Mouse (Mus musculus) liver, adult 2 months (tissue): ENCODE data around the gene Zbtb24. TPM values are rescaled to one million over a fixed set of nuclear protein-coding genes. Genes with fewer than 3 reads are reported as not detected.

ENCODE experiments used
- DNase-seq: peaks from one replicate; pipeline ENCODE4 v3.0.0-alpha.2; 2011; ENCODE audit warnings: low read depth, low spot score; ENCODE audit errors: extremely low read depth
- H3K27ac ChIP-seq: fragments of 200-500 bp; replicated peaks from 2 replicates; pipeline ENCODE4 v1.5.1; 2012; ENCODE audit warnings: low read depth, mild to moderate bottlenecking, control low read depth, inconsistent platforms, low read length; ENCODE audit not compliant: insufficient read depth
- H3K27me3 ChIP-seq: fragments of 200-500 bp; 2 replicates; pipeline ENCODE4 v1.6.1; 2012; ENCODE audit warnings: mild to moderate bottlenecking, moderate library complexity, low read length, inconsistent platforms; ENCODE audit not compliant: control insufficient read depth, insufficient read depth
- H3K36me3 ChIP-seq: fragments of 200-500 bp; 2 replicates; pipeline ENCODE4 v1.6.1; 2012; ENCODE audit warnings: low read length, inconsistent platforms; ENCODE audit not compliant: control insufficient read depth, insufficient read depth
- H3K4me1 ChIP-seq: fragments of 200-500 bp; 2 replicates; pipeline ENCODE4 v1.6.1; 2011; ENCODE audit warnings: low read length; ENCODE audit not compliant: control insufficient read depth, insufficient read depth
- H3K4me3 ChIP-seq: fragments of 200-500 bp; 2 replicates; pipeline ENCODE4 v1.5.1; 2011; ENCODE audit warnings: low read depth, mild to moderate bottlenecking, control low read depth, low read length, moderate library complexity; ENCODE audit not compliant: insufficient read depth
- H3K79me2 ChIP-seq: fragments of 200-500 bp; 2 replicates; pipeline ENCODE4 v1.6.1; 2012; ENCODE audit warnings: inconsistent platforms, mild to moderate bottlenecking, low read length, moderate library complexity; ENCODE audit not compliant: control insufficient read depth, insufficient read depth
- H3K9ac ChIP-seq: fragments of 200-500 bp; 2 replicates; pipeline ENCODE4 v1.6.1; 2012; ENCODE audit warnings: low read depth, mild to moderate bottlenecking, control low read depth, inconsistent platforms, low read length
- CTCF ChIP-seq: fragments of 200-500 bp; IDR thresholded peaks from 2 replicates; pipeline ENCODE4 v1.5.1; 2011; ENCODE audit warnings: low read depth, low read length, control low read depth
- POLR2A ChIP-seq: fragments of 200-500 bp; IDR thresholded peaks from 2 replicates; pipeline ENCODE4 v1.6.1; 2011; ENCODE audit warnings: low read length, control low read depth; ENCODE audit not compliant: insufficient read depth; ENCODE audit errors: extremely low read depth
- WGBS: fragments of 180-500 bp; shearing (Covaris S2); methylation state at CpG from one replicate; pipeline ENCODE4 v1.1.7; 2018; 5-methylcytosine and 5-hydroxymethylcytosine counted together
- polyA plus RNA-seq: library from polyadenylated mRNA; depleted of rRNA; stranded (reverse); fragments of >200 nt; gene quantifications from 2 replicates; pipeline ENCODE4 v1.2.3, GENCODE M21; 2012
- total RNA-seq: library from RNA; depleted of rRNA; stranded (reverse); fragments of >200 nt; gene quantifications from 2 replicates; pipeline ENCODE4 v1.2.3, GENCODE M21; 2014

Zbtb24 gene
- total and polyA plus RNA-seq, 2 experiments = 10.5 to 10.6 TPM

GRCm38 (mm10) chr10:41461057-41461722 is 11.0 kb downstream of the Zbtb24 start:
- H3K27me3 ChIP-seq = no peaks in the 10 kb centered on the region
- no peak for TF ChIP-seq CTCF
- TF ChIP-seq POLR2A = no peak
- DNase-seq = no peak
- H3K4me3 ChIP-seq = no peak overlapping the region
- no peak overlapping the region for H3K27ac ChIP-seq
- H3K4me1 ChIP-seq = no peaks in the 10 kb centered on the region
- no peaks in the 10 kb centered on the region for H3K79me2 ChIP-seq
- no peak overlapping the region for H3K9ac ChIP-seq
- H3K36me3 ChIP-seq = peaks cover 20% of the 10 kb centered on the region
- WGBS = 89% methylated on average over 3 of the region's 3 CpGs

GRCm38 (mm10) chr10:41464401-41464955 is 14.3 kb downstream of the Zbtb24 start:
- no peak overlapping the region for H3K4me3 ChIP-seq
- H3K36me3 ChIP-seq = peaks cover 15% of the 10 kb centered on the region; the same call in 1 of the 2 replicates
- H3K27ac ChIP-seq = no peak overlapping the region
- no peaks in the 10 kb centered on the region for H3K79me2 ChIP-seq
- no peaks in the 10 kb centered on the region for H3K27me3 ChIP-seq
- H3K4me1 ChIP-seq = no peaks in the 10 kb centered on the region
- no peak for DNase-seq
- no peak overlapping the region for H3K9ac ChIP-seq
- WGBS = 86% methylated on average over 15 of the region's 15 CpGs
- TF ChIP-seq CTCF (no peak), POLR2A (no peak)

- no peak overlapping the region for H3K9ac ChIP-seq
- no peaks in the 10 kb centered on the region for H3K79me2 ChIP-seq
- no peaks in the 10 kb centered on the region for H3K27me3 ChIP-seq
- no peak overlapping the region for H3K27ac ChIP-seq
- DNase-seq = no peak
- H3K36me3 ChIP-seq = peaks cover 12% of the 10 kb centered on the region; the same call in 1 of the 2 replicates
- WGBS = 90% methylated on average over 6 of the region's 6 CpGs
- H3K4me1 ChIP-seq = no peaks in the 10 kb centered on the region
- no peak overlapping the region for H3K4me3 ChIP-seq
- TF ChIP-seq POLR2A = no peak
- no peak for TF ChIP-seq CTCF
These were observed 17.1 kb downstream of the Zbtb24 start for GRCm38 (mm10) chr10:41467325-41467724.

GRCm38 (mm10) chr10:41470693-41471092 is 20.5 kb downstream of the Zbtb24 start:
- 95% methylated on average over 3 of the region's 3 CpGs for WGBS
- DNase-seq = peak; percentile 28
- TF ChIP-seq CTCF (no peak), POLR2A (no peak)
- H3K27me3 ChIP-seq = no peaks in the 10 kb centered on the region
- H3K9ac ChIP-seq = no peak overlapping the region
- H3K27ac ChIP-seq = no peak overlapping the region
- H3K4me1 ChIP-seq = peaks cover 2% of the 10 kb centered on the region; the same call in 1 of the 2 replicates
- no peaks in the 10 kb centered on the region for H3K79me2 ChIP-seq
- no peaks in the 10 kb centered on the region; the same call in 1 of the 2 replicates for H3K36me3 ChIP-seq
- no peak overlapping the region for H3K4me3 ChIP-seq

- peaks cover 2% of the 10 kb centered on the region; the same call in 1 of the 2 replicates for H3K4me1 ChIP-seq
- TF ChIP-seq POLR2A = no peak
- no peak for TF ChIP-seq CTCF
- no peak overlapping the region for H3K27ac ChIP-seq
These were observed 22.4 kb downstream of the Zbtb24 start for GRCm38 (mm10) chr10:41472534-41472933.

GRCm38 (mm10) chr10:41472962-41473481 is 22.8 kb downstream of the Zbtb24 start:
- peaks cover 2% of the 10 kb centered on the region; the same call in 1 of the 2 replicates for H3K4me1 ChIP-seq

More at GRCm38 (mm10) chr10:41472534-41472933, 22.4 kb downstream of the Zbtb24 start:
- H3K36me3 ChIP-seq = no peaks in the 10 kb centered on the region
- no peak overlapping the region for H3K4me3 ChIP-seq
- DNase-seq = no peak
- no peaks in the 10 kb centered on the region for H3K79me2 ChIP-seq
- no peak overlapping the region for H3K9ac ChIP-seq
- H3K27me3 ChIP-seq = no peaks in the 10 kb centered on the region

More at GRCm38 (mm10) chr10:41472962-41473481, 22.8 kb downstream of the Zbtb24 start:
- H3K27me3 ChIP-seq = no peaks in the 10 kb centered on the region
- no peaks in the 10 kb centered on the region for H3K79me2 ChIP-seq
- H3K36me3 ChIP-seq = no peaks in the 10 kb centered on the region
- H3K9ac ChIP-seq = no peak overlapping the region
- DNase-seq = no peak
- 82% methylated on average over 5 of the region's 5 CpGs for WGBS
- no peak overlapping the region for H3K27ac ChIP-seq
- TF ChIP-seq POLR2A = no peak
- TF ChIP-seq CTCF = no peak
- no peak overlapping the region for H3K4me3 ChIP-seq
